Mouse (Mus musculus) ES-E14 (cell line): Measurements from ENCODE around the gene Crmp1. TPM values are rescaled to one million over a fixed set of nuclear protein-coding genes. Genes with fewer than 3 reads are reported as not detected.

Experiments
- DNase-seq: peaks from one replicate; pipeline ENCODE4 v3.0.0-alpha.2; 2013; ENCODE audit warnings: low read depth, low spot score
- H3K27ac ChIP-seq: 2 replicates; pipeline ENCODE4 v1.5.1; 2012; ENCODE audit warnings: low read depth, mild to moderate bottlenecking, low read length, moderate library complexity, mixed read lengths; ENCODE audit not compliant: poor library complexity, insufficient read depth, severe bottlenecking
- H3K36me3 ChIP-seq: 2 replicates; pipeline ENCODE4 v1.6.1; 2012; ENCODE audit warnings: mild to moderate bottlenecking, low read length, moderate library complexity, mixed read lengths; ENCODE audit not compliant: control insufficient read depth, poor library complexity, insufficient read depth, severe bottlenecking
- H3K4me1 ChIP-seq, 2 experiments: fragments of 150-350 bp in 1 of 2; sonication (generic) in 1 of 2; 2 replicates each; pipeline ENCODE4 v1.6.1; 2012; ENCODE audit warnings: low read length in 2 of 2, mild to moderate bottlenecking in 1 of 2, mixed read lengths in 1 of 2; ENCODE audit not compliant: control insufficient read depth in 2 of 2, insufficient read depth in 2 of 2, poor library complexity in 1 of 2
- H3K4me3 ChIP-seq, 2 experiments: fragments of 150-350 bp in 1 of 2; sonication (generic) in 1 of 2; 2 replicates each; pipeline ENCODE4 v1.5.1; 2012; ENCODE audit warnings: low read length in 2 of 2, low read depth in 1 of 2, mild to moderate bottlenecking in 1 of 2, mixed read lengths in 1 of 2; ENCODE audit not compliant: insufficient read depth in 1 of 2, poor library complexity in 1 of 2, severe bottlenecking in 1 of 2
- H3K9ac ChIP-seq: 2 replicates; pipeline ENCODE4 v1.6.1; 2012; ENCODE audit warnings: low read depth, mild to moderate bottlenecking, low read length, mixed read lengths; ENCODE audit not compliant: poor library complexity, insufficient read depth, severe bottlenecking
- H3K9me3 ChIP-seq: fragments of 150-350 bp; sonication (generic); 2 replicates; pipeline ENCODE4 v1.6.1; 2012; ENCODE audit warnings: low read depth, mild to moderate bottlenecking, low read length; ENCODE audit not compliant: control insufficient read depth, insufficient read depth
- CHD2 ChIP-seq: IDR thresholded peaks from 2 replicates; pipeline ENCODE4 v1.6.1; 2014; ENCODE audit warnings: mild to moderate bottlenecking, low read depth, low read length, inconsistent platforms
- HCFC1 ChIP-seq: IDR thresholded peaks from 2 replicates; pipeline ENCODE4 v1.6.1; 2012; ENCODE audit warnings: low read length, inconsistent platforms, borderline replicate concordance; ENCODE audit not compliant: insufficient read depth
- MAFK ChIP-seq: IDR thresholded peaks from 2 replicates; pipeline ENCODE4 v1.6.1; 2014; ENCODE audit warnings: mild to moderate bottlenecking, low read depth, low read length, inconsistent platforms; ENCODE audit not compliant: insufficient read depth
- ZC3H11A ChIP-seq: IDR thresholded peaks from 2 replicates; pipeline ENCODE4 v1.6.1; 2012; ENCODE audit warnings: low read depth, mild to moderate bottlenecking, inconsistent platforms, low read length, borderline replicate concordance
- ZNF384 ChIP-seq: IDR thresholded peaks from 2 replicates; pipeline ENCODE4 v1.6.1; 2012; ENCODE audit warnings: low read depth, low read length, inconsistent platforms
- in situ Hi-C, 2 experiments: fragments of 600-800 bp; cut with MboI; formaldehyde crosslinking; loops; one replicate each; pipeline ENCODE4 v1.15.1; 2025; ENCODE audit warnings: low sequenced_read_pairs in 2 of 2, inconsistent platforms in 1 of 2; ENCODE audit not compliant: unreplicated experiment in 2 of 2
- total RNA-seq: library from RNA; depleted of rRNA; stranded (reverse); fragments of 300-350 nt; gene quantifications from 2 replicates; pipeline ENCODE4 v1.2.3, GENCODE M21; 2012

Crmp1 gene
- total RNA-seq, 1 experiment: 24.5 TPM

GRCm38 (mm10) chr5:37202285-37202684 is 39.5 kb upstream of the Crmp1 start:
- no peak for DNase-seq
- no peaks in the 10 kb centered on the region for H3K9me3 ChIP-seq
- no peak overlapping the region for H3K9ac ChIP-seq
- no peaks in the 10 kb centered on the region for H3K4me1 ChIP-seq
- H3K27ac ChIP-seq: no peak overlapping the region
- no peaks in the 10 kb centered on the region for H3K36me3 ChIP-seq
- no peak for TF ChIP-seq ZC3H11A
- TF ChIP-seq CHD2: no peak
- no peak for TF ChIP-seq HCFC1
- no peak for TF ChIP-seq MAFK
- TF ChIP-seq ZNF384: no peak
- no peak overlapping the region for H3K4me3 ChIP-seq
- in situ Hi-C loops: no loop called here

GRCm38 (mm10) chr5:37204886-37205285 is 36.9 kb upstream of the Crmp1 start:
- TF ChIP-seq HCFC1 (no peak), CHD2 (no peak), ZNF384 (no peak), MAFK (no peak), ZC3H11A (no peak)
- H3K4me1 ChIP-seq: no peaks in the 10 kb centered on the region

GRCm38 (mm10) chr5:37205420-37205819 is 36.3 kb upstream of the Crmp1 start:
- in situ Hi-C loops: no loop called here

More at GRCm38 (mm10) chr5:37204886-37205285, 36.9 kb upstream of the Crmp1 start:
- no peak overlapping the region for H3K4me3 ChIP-seq
- H3K9me3 ChIP-seq: no peaks in the 10 kb centered on the region
- no peak overlapping the region for H3K27ac ChIP-seq
- in situ Hi-C loops: no loop called here
- no peak for DNase-seq
- H3K36me3 ChIP-seq: no peaks in the 10 kb centered on the region
- H3K9ac ChIP-seq: no peak overlapping the region

GRCm38 (mm10) chr5:37206364-37206763 is 35.4 kb upstream of the Crmp1 start:
- in situ Hi-C loops: no loop called here
- Histone ChIP-seq H3K4me1 (no peaks in the 10 kb centered on the region), H3K9me3 (no peaks in the 10 kb centered on the region), H3K9ac (no peak overlapping the region), H3K36me3 (no peaks in the 10 kb centered on the region), H3K27ac (no peak overlapping the region), H3K4me3 (no peak overlapping the region)
- TF ChIP-seq HCFC1: no peak
- no peak for TF ChIP-seq ZC3H11A
- no peak for TF ChIP-seq ZNF384
- TF ChIP-seq MAFK: no peak
- no peak for DNase-seq

More at GRCm38 (mm10) chr5:37205420-37205819, 36.3 kb upstream of the Crmp1 start:
- Histone ChIP-seq H3K36me3 (no peaks in the 10 kb centered on the region), H3K9me3 (no peaks in the 10 kb centered on the region), H3K4me1 (no peaks in the 10 kb centered on the region), H3K4me3 (no peak overlapping the region), H3K9ac (no peak overlapping the region), H3K27ac (no peak overlapping the region)
- TF ChIP-seq ZC3H11A: no peak
- TF ChIP-seq ZNF384: no peak
- no peak for TF ChIP-seq CHD2
- TF ChIP-seq MAFK: no peak
- no peak for TF ChIP-seq HCFC1
- DNase-seq: no peak

- Histone ChIP-seq H3K36me3 (no peaks in the 10 kb centered on the region), H3K4me1 (no peaks in the 10 kb centered on the region), H3K9ac (no peak overlapping the region), H3K27ac (no peak overlapping the region), H3K9me3 (no peaks in the 10 kb centered on the region), H3K4me3 (no peak overlapping the region)
- no peak for DNase-seq
- in situ Hi-C loops: no loop called here
- TF ChIP-seq MAFK (no peak), CHD2 (no peak), ZC3H11A (no peak), ZNF384 (no peak), HCFC1 (no peak)
Measured at GRCm38 (mm10) chr5:37212938-37213708, 28.6 kb upstream of the Crmp1 start.
